Mouse (Mus musculus) testis, adult 2 months (tissue): Measurements from ENCODE around the gene Gm11627.

ENCODE experiments used
- CTCF ChIP-seq: fragments of 200-500 bp; IDR thresholded peaks from 2 replicates; pipeline ENCODE4 v1.5.1; 2012; ENCODE audit warnings: low read depth, mild to moderate bottlenecking, inconsistent platforms, low read length, moderate library complexity; ENCODE audit not compliant: control insufficient read depth, insufficient read depth, insufficient replicate concordance
- POLR2A ChIP-seq: fragments of 200-500 bp; IDR thresholded peaks from 2 replicates; pipeline ENCODE4 v1.6.1; 2012; ENCODE audit warnings: low read depth, mild to moderate bottlenecking, inconsistent platforms, low read length, moderate library complexity; ENCODE audit not compliant: control insufficient read depth

DNA sequence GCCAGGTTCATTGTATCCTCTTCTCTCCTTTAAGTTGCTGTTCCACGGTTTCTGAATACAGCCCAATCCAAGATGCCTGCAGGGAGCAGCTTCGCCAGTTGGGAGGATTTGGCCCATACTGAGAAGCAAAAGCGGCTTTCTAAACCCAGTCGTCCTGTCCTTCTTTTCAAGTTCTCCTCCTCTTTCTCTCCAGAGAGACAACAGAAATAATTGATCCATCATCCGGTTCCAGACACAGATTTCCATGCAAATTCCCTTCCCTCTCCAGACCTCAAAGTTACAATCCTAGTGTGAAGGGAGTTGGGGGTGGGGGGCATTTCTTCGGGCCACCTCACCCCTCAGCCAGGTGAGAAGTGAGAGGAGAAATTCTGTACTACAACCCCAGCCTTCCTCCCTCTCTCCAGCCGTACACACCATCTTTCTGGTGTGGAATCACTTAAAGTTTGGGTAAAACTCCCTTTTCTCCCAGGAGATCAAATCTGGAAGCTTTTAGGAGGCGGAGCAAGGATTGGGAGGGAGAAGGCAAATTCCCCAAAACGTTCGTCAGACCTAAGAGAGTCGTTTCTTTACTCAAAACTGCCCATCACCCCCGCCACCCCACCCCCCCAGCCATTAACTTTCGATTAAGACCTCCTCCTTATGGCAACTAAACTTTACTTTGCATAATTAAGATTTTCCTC is 23.7 kb upstream of the Gm11627 start:
- TF ChIP-seq CTCF (no peak), POLR2A (no peak)
